Mouse (Mus musculus) lung, postnatal 4 days (tissue): ENCODE data around the gene Pikfyve.

ENCODE experiments used
- DNase-seq, 2 experiments: peaks; one replicate each; pipeline ENCODE4 v3.0.0; 2021

The Pikfyve gene

GRCm38 (mm10) chr1:65314054-65315021 is 127.9 kb downstream of the Pikfyve start:
- DNase-seq = no peak

- no peak for DNase-seq
Measured at GRCm38 (mm10) chr1:65315022-65315407, 128.5 kb downstream of the Pikfyve start.
